Mouse (Mus musculus): Measurements from ENCODE around the gene Crip3. TPM values are rescaled to one million over a fixed set of nuclear protein-coding genes. Genes with fewer than 3 reads are reported as not detected.

Crip3 gene
- polyA plus RNA-seq (2014; fragmentation: Nextera tagmentation; extraction: Ambion mirVana) = 0.24 and 0.74 TPM in 2 replicates

GRCm38 (mm10) chr17:46428761-46429414 is at the start of gene Crip3:
Crip3 (plus strand) TSS chr17:46428926.
- no peaks in the 10 kb centered on the region for H3K9me3 ChIP-seq (ENCODE audit: control insufficient read depth, low read length)
- H3K36me3 ChIP-seq (ENCODE audit: control insufficient read depth, insufficient read depth, low read length) = no peaks in the 10 kb centered on the region
- no peak within 1 kb of the TSS for H3K4me3 ChIP-seq (ENCODE audit: low read depth, low read length)
- H3K27me3 ChIP-seq (ENCODE audit: control insufficient read depth, insufficient read depth, low read length) = no peaks in the 10 kb centered on the region
- peak within 1 kb of the TSS; percentile 8; the same call in 1 of the 2 replicates for H3K4me2 ChIP-seq (ENCODE audit: low read depth)
- H3K27ac ChIP-seq (ENCODE audit: low read depth, low read length) = no peak within 1 kb of the TSS
- ATAC-seq (ENCODE audit: insufficient read depth, low FRiP score, low TSS enrichment) (no peak), DNase-seq (ENCODE audit: low spot score) (peak; percentile 29)
- WGBS = 11% methylated on average over 14 of the region's 18 CpGs
- 0 out of 2 replicates have a peak, but pooled peaks cover 2% of the 10 kb centered on the region for H3K4me1 ChIP-seq (ENCODE audit: control insufficient read depth, insufficient read depth, low read length)
- no peak within 1 kb of the TSS for H3K9ac ChIP-seq (ENCODE audit: low read length)

- Histone ChIP-seq H3K9ac (ENCODE audit: low read length) (peak within 1 kb of the TSS; percentile 94), H3K4me2 (ENCODE audit: low read depth) (peak within 1 kb of the TSS; percentile 87), H3K36me3 (ENCODE audit: control insufficient read depth, insufficient read depth, low read length) (0 out of 2 replicates have a peak, but pooled peaks cover 2% of the 10 kb centered on the region), H3K27me3 (ENCODE audit: control insufficient read depth, insufficient read depth, low read length) (no peaks in the 10 kb centered on the region), H3K9me3 (ENCODE audit: control insufficient read depth, low read length) (no peaks in the 10 kb centered on the region), H3K4me1 (ENCODE audit: control insufficient read depth, insufficient read depth, low read length) (peaks cover 8% of the 10 kb centered on the region), H3K27ac (ENCODE audit: low read depth, low read length) (peak within 1 kb of the TSS; percentile 90), H3K4me3 (ENCODE audit: low read depth, low read length) (peak within 1 kb of the TSS; percentile 95)
- DNase-seq (ENCODE audit: low spot score) (peak; percentile 98), ATAC-seq (ENCODE audit: insufficient read depth, low FRiP score, low TSS enrichment) (peak; percentile 93)
- under 1% methylated on average over 62 of the region's 105 CpGs for WGBS
These were observed 45.2 kb upstream of the Crip3 start, which contains the start of gene Zfp318 for GRCm38 (mm10) chr17:46383294-46384060. Zfp318 (plus strand) TSS chr17:46383731.

GRCm38 (mm10) chr17:46384061-46384801 is 44.5 kb upstream of the Crip3 start:
- Histone ChIP-seq H3K27ac (ENCODE audit: low read depth, low read length) (peak overlapping the region; percentile 90), H3K9me3 (ENCODE audit: control insufficient read depth, low read length) (no peaks in the 10 kb centered on the region), H3K36me3 (ENCODE audit: control insufficient read depth, insufficient read depth, low read length) (0 out of 2 replicates have a peak, but pooled peaks cover 2% of the 10 kb centered on the region), H3K4me2 (ENCODE audit: low read depth) (peak overlapping the region; percentile 87), H3K4me1 (ENCODE audit: control insufficient read depth, insufficient read depth, low read length) (peaks cover 8% of the 10 kb centered on the region), H3K4me3 (ENCODE audit: low read depth, low read length) (peak overlapping the region; percentile 95), H3K27me3 (ENCODE audit: control insufficient read depth, insufficient read depth, low read length) (no peaks in the 10 kb centered on the region), H3K9ac (ENCODE audit: low read length) (peak overlapping the region; percentile 94)
- 1% methylated on average over 60 of the region's 70 CpGs for WGBS
- ATAC-seq (ENCODE audit: insufficient read depth, low FRiP score, low TSS enrichment) (peak; percentile 21), DNase-seq (ENCODE audit: low spot score) (peak; percentile 51)

- no peak for DNase-seq (ENCODE audit: low spot score)
- Histone ChIP-seq H3K27me3 (ENCODE audit: control insufficient read depth, insufficient read depth, low read length) (no peaks in the 10 kb centered on the region), H3K4me1 (ENCODE audit: control insufficient read depth, insufficient read depth, low read length) (peaks cover 8% of the 10 kb centered on the region), H3K9ac (ENCODE audit: low read length) (no peak overlapping the region), H3K27ac (ENCODE audit: low read depth, low read length) (no peak overlapping the region), H3K4me3 (ENCODE audit: low read depth, low read length) (no peak overlapping the region), H3K36me3 (ENCODE audit: control insufficient read depth, insufficient read depth, low read length) (0 out of 2 replicates have a peak, but pooled peaks cover 2% of the 10 kb centered on the region), H3K9me3 (ENCODE audit: control insufficient read depth, low read length) (no peaks in the 10 kb centered on the region), H3K4me2 (ENCODE audit: low read depth) (no peak overlapping the region)
- no peak for ATAC-seq (ENCODE audit: insufficient read depth, low FRiP score, low TSS enrichment)
- WGBS = 84% methylated on average over 3 of the region's 3 CpGs
These were observed 40.5 kb upstream of the Crip3 start for GRCm38 (mm10) chr17:46388200-46388599.

- Histone ChIP-seq H3K4me1 (ENCODE audit: control insufficient read depth, insufficient read depth, low read length) (no peaks in the 10 kb centered on the region), H3K36me3 (ENCODE audit: control insufficient read depth, insufficient read depth, low read length) (0 out of 2 replicates have a peak, but pooled peaks cover 2% of the 10 kb centered on the region)
These were observed 35.7 kb upstream of the Crip3 start for GRCm38 (mm10) chr17:46393012-46393411.

GRCm38 (mm10) chr17:46394631-46395030 is 34.1 kb upstream of the Crip3 start:
- 96% methylated on average over 1 of the region's 1 CpGs for WGBS
- Histone ChIP-seq H3K9ac (ENCODE audit: low read length) (no peak overlapping the region), H3K27ac (ENCODE audit: low read depth, low read length) (no peak overlapping the region), H3K27me3 (ENCODE audit: control insufficient read depth, insufficient read depth, low read length) (no peaks in the 10 kb centered on the region), H3K36me3 (ENCODE audit: control insufficient read depth, insufficient read depth, low read length) (peaks cover 2% of the 10 kb centered on the region; the same call in 1 of the 2 replicates), H3K4me2 (ENCODE audit: low read depth) (no peak overlapping the region), H3K4me3 (ENCODE audit: low read depth, low read length) (no peak overlapping the region), H3K4me1 (ENCODE audit: control insufficient read depth, insufficient read depth, low read length) (no peaks in the 10 kb centered on the region), H3K9me3 (ENCODE audit: control insufficient read depth, low read length) (no peaks in the 10 kb centered on the region)
- DNase-seq (ENCODE audit: low spot score) (no peak), ATAC-seq (ENCODE audit: insufficient read depth, low FRiP score, low TSS enrichment) (no peak)

More at GRCm38 (mm10) chr17:46393012-46393411, 35.7 kb upstream of the Crip3 start:
- ATAC-seq (ENCODE audit: insufficient read depth, low FRiP score, low TSS enrichment) (no peak), DNase-seq (ENCODE audit: low spot score) (peak; percentile 45)
- Histone ChIP-seq H3K27me3 (ENCODE audit: control insufficient read depth, insufficient read depth, low read length) (no peaks in the 10 kb centered on the region), H3K27ac (ENCODE audit: low read depth, low read length) (no peak overlapping the region), H3K9me3 (ENCODE audit: control insufficient read depth, low read length) (no peaks in the 10 kb centered on the region), H3K4me2 (ENCODE audit: low read depth) (no peak overlapping the region), H3K9ac (ENCODE audit: low read length) (no peak overlapping the region), H3K4me3 (ENCODE audit: low read depth, low read length) (no peak overlapping the region)
- WGBS = 44% methylated on average over 2 of the region's 2 CpGs

- Histone ChIP-seq H3K4me2 (ENCODE audit: low read depth) (no peak overlapping the region), H3K27ac (ENCODE audit: low read depth, low read length) (no peak overlapping the region), H3K9ac (ENCODE audit: low read length) (no peak overlapping the region), H3K36me3 (ENCODE audit: control insufficient read depth, insufficient read depth, low read length) (peaks cover 10% of the 10 kb centered on the region), H3K9me3 (ENCODE audit: control insufficient read depth, low read length) (no peaks in the 10 kb centered on the region), H3K4me1 (ENCODE audit: control insufficient read depth, insufficient read depth, low read length) (no peaks in the 10 kb centered on the region), H3K27me3 (ENCODE audit: control insufficient read depth, insufficient read depth, low read length) (no peaks in the 10 kb centered on the region), H3K4me3 (ENCODE audit: low read depth, low read length) (no peak overlapping the region)
- no peak for ATAC-seq (ENCODE audit: insufficient read depth, low FRiP score, low TSS enrichment)
- DNase-seq (ENCODE audit: low spot score) = no peak
- 41% methylated on average over 3 of the region's 3 CpGs for WGBS
These were observed 20.2 kb upstream of the Crip3 start for GRCm38 (mm10) chr17:46408478-46408877.

- ATAC-seq (ENCODE audit: insufficient read depth, low FRiP score, low TSS enrichment) (no peak), DNase-seq (ENCODE audit: low spot score) (no peak)
- no peak overlapping the region for H3K4me3 ChIP-seq (ENCODE audit: low read depth, low read length)
- no peak overlapping the region for H3K27ac ChIP-seq (ENCODE audit: low read depth, low read length)
- H3K36me3 ChIP-seq (ENCODE audit: control insufficient read depth, insufficient read depth, low read length) = 0 out of 2 replicates have a peak, but pooled peaks cover 2% of the 10 kb centered on the region
- H3K4me1 ChIP-seq (ENCODE audit: control insufficient read depth, insufficient read depth, low read length) = no peaks in the 10 kb centered on the region
- no peak overlapping the region for H3K9ac ChIP-seq (ENCODE audit: low read length)
- WGBS = 84% methylated on average over 5 of the region's 5 CpGs
- H3K9me3 ChIP-seq (ENCODE audit: control insufficient read depth, low read length) = no peaks in the 10 kb centered on the region
- H3K27me3 ChIP-seq (ENCODE audit: control insufficient read depth, insufficient read depth, low read length) = no peaks in the 10 kb centered on the region
- H3K4me2 ChIP-seq (ENCODE audit: low read depth) = no peak overlapping the region
These were observed 10.1 kb upstream of the Crip3 start for GRCm38 (mm10) chr17:46418628-46419027.
